Mouse (Mus musculus): ENCODE measurements around the gene Pmf1. TPM values are rescaled to one million over a fixed set of nuclear protein-coding genes. Genes with fewer than 3 reads are reported as not detected.
"Not testable (repeated sequence)": the region's sequence is repeated elsewhere in the genome, so short reads cannot be mapped to it uniquely, and the experiment has no call there.

Pmf1 gene
- total RNA-seq, 2 experiments from 2014 or later: 10.9 to 11.6 TPM

GRCm38 (mm10) chr3:88440500-88441381 is 30.6 kb upstream of the Pmf1 start:
- DNase-seq (ENCODE audit: low spot score in 2 of 2): peak; percentile 56 to 66

- DNase-seq (ENCODE audit: low spot score in 2 of 2): no peak
Measured at GRCm38 (mm10) chr3:88439582-88439981, 29.5 kb upstream of the Pmf1 start.

- DNase-seq (ENCODE audit: low spot score in 2 of 2): no peak
Measured at GRCm38 (mm10) chr3:88437454-88437853, 27.3 kb upstream of the Pmf1 start.

- peak; percentile 69 to 78 for DNase-seq (ENCODE audit: low spot score in 2 of 2)
Measured at GRCm38 (mm10) chr3:88436395-88437201, 26.5 kb upstream of the Pmf1 start.

- peak; percentile 48 to 60 for DNase-seq (ENCODE audit: low spot score in 2 of 2)
Measured at GRCm38 (mm10) chr3:88435515-88435914, 25.4 kb upstream of the Pmf1 start.

DNA sequence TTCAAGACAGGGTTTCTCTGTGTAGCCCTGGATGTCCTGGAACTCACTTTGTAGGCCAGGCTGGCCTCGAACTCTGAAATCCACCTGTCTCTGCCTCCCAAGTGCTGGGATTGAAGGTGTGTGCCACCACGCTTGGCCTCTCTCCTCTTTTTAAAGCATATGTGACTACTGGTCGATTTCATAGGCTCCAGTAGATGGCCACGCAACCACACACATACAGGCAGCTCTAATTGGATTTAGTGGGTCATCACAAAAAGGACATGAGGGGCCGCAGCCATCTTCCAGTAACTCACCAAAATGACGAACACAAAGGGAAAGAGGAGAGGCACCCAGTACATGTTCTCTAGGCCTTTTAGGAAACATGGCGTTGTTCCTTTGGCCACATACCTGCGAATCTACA is 18.5 kb upstream of the Pmf1 start:
- not testable (repeated sequence) for DNase-seq (ENCODE audit: low spot score in 2 of 2)

- no peak for DNase-seq (ENCODE audit: low spot score in 2 of 2)
Measured at GRCm38 (mm10) chr3:88427342-88427905, 17.3 kb upstream of the Pmf1 start.

- no peak for DNase-seq (ENCODE audit: low spot score in 2 of 2)
Measured at GRCm38 (mm10) chr3:88425708-88426420, 15.7 kb upstream of the Pmf1 start.

DNA sequence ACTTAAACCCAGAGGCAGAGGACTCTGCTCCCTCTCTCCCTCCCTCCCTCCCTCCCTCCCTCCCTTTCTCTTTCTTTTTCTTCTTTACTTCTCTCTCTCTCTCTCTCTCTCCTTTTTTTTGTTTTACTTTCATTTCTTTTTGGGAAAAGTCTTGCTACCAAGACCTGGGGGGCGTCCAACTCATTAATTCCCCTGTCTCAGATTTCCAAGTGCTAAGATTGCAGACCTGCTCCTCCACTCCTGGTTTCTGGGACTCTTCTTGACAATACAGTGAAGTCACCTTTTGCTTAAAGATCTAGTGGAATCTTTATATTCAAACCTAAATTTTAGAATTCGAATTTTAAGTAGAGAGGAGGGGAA is 15.2 kb upstream of the Pmf1 start:
- DNase-seq (ENCODE audit: low spot score in 2 of 2): no peak

- peak; percentile 91 to 93 for DNase-seq (ENCODE audit: low spot score in 2 of 2)
Measured at GRCm38 (mm10) chr3:88424605-88425329, 14.6 kb upstream of the Pmf1 start, which contains the start of gene Slc25a44. Slc25a44 (minus strand) TSS chr3:88425139.

- no peak for DNase-seq (ENCODE audit: low spot score in 2 of 2)
Measured at GRCm38 (mm10) chr3:88422020-88422720, 12.0 kb upstream of the Pmf1 start.

DNA sequence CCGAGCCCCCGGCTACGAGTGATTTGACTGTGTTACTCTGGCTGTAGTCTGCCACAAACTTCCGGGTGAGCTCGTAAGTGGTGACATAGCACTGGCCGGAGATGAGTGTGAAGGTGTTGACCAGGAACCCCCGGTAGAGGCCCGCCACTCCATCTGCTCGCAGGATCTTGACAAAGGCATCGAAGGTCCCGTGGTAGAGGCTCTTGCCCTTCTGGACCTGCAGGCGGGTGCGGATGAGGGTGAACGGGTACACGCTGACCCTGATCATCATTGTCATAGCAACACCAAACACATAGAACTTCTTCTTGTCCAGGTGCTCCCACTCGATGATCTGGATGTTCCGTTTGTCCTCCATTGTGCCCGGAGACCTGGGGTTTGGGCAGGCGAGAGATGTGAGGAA is 10.6 kb upstream of the Pmf1 start:
- DNase-seq (ENCODE audit: low spot score in 2 of 2): no peak

DNA sequence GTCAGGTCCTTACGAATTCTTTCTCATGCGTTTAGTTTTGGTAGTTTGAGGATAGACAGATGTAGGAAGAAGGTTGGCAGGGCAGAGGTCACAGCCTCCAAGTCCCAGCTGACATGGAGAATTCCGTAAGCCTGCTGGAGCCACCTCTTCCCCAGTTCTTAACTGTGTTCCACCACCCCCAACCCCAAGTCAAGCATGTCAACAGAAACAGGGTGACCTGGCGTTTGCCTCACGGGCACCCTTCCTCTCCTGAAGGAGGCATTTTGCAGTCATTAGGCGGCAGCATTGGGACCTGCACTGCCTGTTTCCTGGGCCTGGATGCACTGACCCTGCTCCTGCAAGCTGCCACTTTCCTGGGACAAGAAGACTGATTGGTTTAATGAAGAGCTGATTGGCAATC is 7.9 kb upstream of the Pmf1 start:
- no peak for DNase-seq (ENCODE audit: low spot score in 2 of 2)

DNA sequence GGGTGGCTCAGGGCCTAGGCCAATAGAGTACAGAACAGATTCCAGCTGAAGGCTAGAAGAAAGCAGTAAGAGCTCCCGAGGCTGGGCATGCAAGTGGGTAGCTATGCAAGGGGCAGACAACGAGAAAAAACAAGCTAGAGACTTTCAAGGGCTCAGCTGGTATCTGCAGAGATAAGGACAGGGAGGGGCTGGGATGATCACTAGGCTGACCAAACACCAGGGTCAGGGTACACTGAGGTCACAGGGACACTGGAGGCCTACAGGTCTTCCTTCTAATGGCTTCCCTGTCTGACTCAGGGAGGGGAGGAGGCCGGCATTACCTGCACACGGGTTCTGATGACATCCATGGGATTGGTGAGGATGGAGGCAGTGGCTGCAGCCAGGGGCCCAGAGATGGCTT is 5.5 kb upstream of the Pmf1 start:
- no peak for DNase-seq (ENCODE audit: low spot score in 2 of 2)

GRCm38 (mm10) chr3:88412636-88413035 is 2.5 kb upstream of the Pmf1 start:
- no peak for DNase-seq (ENCODE audit: low spot score in 2 of 2)

DNA sequence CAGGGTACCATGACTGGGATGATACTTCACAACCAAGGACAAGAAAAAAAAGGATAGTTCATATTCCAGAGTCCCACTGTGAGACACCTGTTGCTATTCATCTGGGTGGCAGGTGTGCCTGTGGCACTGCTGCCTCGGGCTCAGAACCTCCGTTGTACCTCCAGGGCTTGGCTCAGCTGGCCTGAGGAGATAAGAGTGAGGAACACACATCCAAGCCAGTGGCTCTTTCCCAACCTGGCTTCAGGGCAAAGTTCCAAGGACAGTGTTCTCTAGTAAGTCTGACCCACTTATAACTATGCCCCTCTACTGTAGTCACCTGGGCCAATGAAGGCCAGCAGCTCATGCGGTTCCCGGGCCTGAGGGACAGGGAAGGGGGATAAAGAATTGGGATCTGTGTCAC is 1.6 kb upstream of the Pmf1 start:
- no peak for DNase-seq (ENCODE audit: low spot score in 2 of 2)

- peak in 1 of 2 experiments; percentile 29 for DNase-seq (ENCODE audit: low spot score in 2 of 2)
Measured at GRCm38 (mm10) chr3:88410645-88411031, 507 bp upstream of the Pmf1 start.

GRCm38 (mm10) chr3:88408953-88409352 is 1.2 kb downstream of the Pmf1 start:
- DNase-seq (ENCODE audit: low spot score in 2 of 2): no peak

DNA sequence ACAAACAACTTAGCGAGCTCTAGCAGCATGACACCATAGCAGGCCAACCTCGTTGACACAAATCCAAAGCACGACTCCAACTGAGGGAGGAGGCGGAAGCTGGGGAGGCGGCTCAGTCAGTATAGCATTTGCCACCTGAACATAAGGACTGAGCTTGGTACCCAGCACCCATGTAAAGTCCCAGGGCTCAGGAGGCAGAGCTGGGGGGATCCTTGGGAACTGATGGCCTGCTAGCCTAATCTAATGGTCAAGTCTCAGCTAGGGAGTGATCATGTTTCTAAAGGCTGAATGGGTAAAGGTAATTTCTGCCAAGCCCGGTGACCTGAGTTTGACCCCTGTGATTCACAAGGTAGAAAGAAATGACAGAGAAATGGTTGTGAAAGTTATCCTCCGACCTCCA is 2.6 kb downstream of the Pmf1 start:
- no peak for DNase-seq (ENCODE audit: low spot score in 2 of 2)

DNA sequence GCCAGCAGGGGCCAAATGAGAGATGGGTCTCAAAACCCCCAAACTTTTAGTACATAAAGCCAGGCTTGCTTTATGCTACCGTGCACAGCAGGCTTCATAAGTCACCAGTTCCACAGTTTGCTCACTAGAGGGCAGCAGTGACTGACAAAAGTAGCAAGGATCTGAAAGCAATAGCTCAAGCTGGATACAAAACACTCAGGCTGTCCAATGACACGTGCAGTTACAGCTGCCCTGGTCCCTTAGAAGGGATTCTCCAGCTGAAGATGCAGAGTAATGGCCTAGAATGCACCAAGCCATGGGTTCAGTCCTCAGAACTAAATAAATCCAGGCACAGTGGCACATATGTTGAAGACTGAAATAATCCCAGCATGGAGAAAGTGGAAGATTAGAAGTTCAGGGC is 3.0 kb downstream of the Pmf1 start:
- DNase-seq (ENCODE audit: low spot score in 2 of 2): peak; percentile 63 to 68

Measured in layer of hippocampus, postnatal 10 days (tissue).